Mouse (Mus musculus) myocyte (in vitro differentiated cells): ENCODE measurements around the gene Syngr1. TPM values are rescaled to one million over a fixed set of nuclear protein-coding genes. Genes with fewer than 3 reads are reported as not detected.

ENCODE experiments used
- H3K27me3 ChIP-seq: one replicate; pipeline ENCODE4 v1.6.1; 2011; ENCODE audit not compliant: control insufficient read depth, insufficient read depth, insufficient read length
- H3K36me3 ChIP-seq: one replicate; pipeline ENCODE4 v1.6.1; 2011; ENCODE audit not compliant: control insufficient read depth, insufficient read depth
- H3K4me2 ChIP-seq: one replicate; pipeline ENCODE4 v1.6.1; 2011; ENCODE audit warnings: low read depth, control low read depth
- H3K4me3 ChIP-seq: one replicate; pipeline ENCODE4 v1.5.1; 2011; ENCODE audit warnings: mild to moderate bottlenecking, control low read depth, moderate library complexity
- H3K79me2 ChIP-seq: one replicate; pipeline ENCODE4 v1.6.1; 2011; ENCODE audit not compliant: control insufficient read depth, insufficient read depth
- H3ac ChIP-seq: one replicate; pipeline ENCODE4 v1.6.1; 2011; ENCODE audit not compliant: control insufficient read depth, insufficient read length
- CEBPB ChIP-seq: IDR thresholded peaks from 2 replicates; pipeline ENCODE4 v1.6.1; 2011; ENCODE audit warnings: mild to moderate bottlenecking, moderate library complexity; ENCODE audit not compliant: poor library complexity, insufficient read depth, severe bottlenecking
- E2F4 ChIP-seq: IDR thresholded peaks from one replicate; pipeline ENCODE4 v1.6.1; 2011; ENCODE audit warnings: mild to moderate bottlenecking, control low read depth, moderate library complexity; ENCODE audit not compliant: insufficient read depth
- MAX ChIP-seq: IDR thresholded peaks from one replicate; pipeline ENCODE4 v1.6.1; 2011; ENCODE audit warnings: low read depth, mild to moderate bottlenecking, control low read depth
- MYOD1 ChIP-seq, 3 experiments: IDR thresholded peaks; one replicate each; pipeline ENCODE4 v1.6.1; 2011; ENCODE audit warnings: control low read depth in 2 of 3, low read depth in 2 of 3, mild to moderate bottlenecking in 2 of 3, moderate library complexity in 1 of 3; ENCODE audit not compliant: insufficient read length in 2 of 3, control insufficient read depth in 1 of 3
- MYOG ChIP-seq, 3 experiments: IDR thresholded peaks; one replicate each; pipeline ENCODE4 v1.6.1; 2011; ENCODE audit warnings: control low read depth in 2 of 3, low read depth in 2 of 3, mild to moderate bottlenecking in 2 of 3; ENCODE audit not compliant: insufficient read length in 2 of 3, control insufficient read depth in 1 of 3, insufficient read depth in 1 of 3
- POLR2A ChIP-seq: IDR thresholded peaks from one replicate; pipeline ENCODE4 v1.6.1; 2011; ENCODE audit warnings: low read depth, mild to moderate bottlenecking, control low read depth, moderate library complexity; ENCODE audit not compliant: insufficient read length
- POLR2AphosphoS2 ChIP-seq: IDR thresholded peaks from one replicate; pipeline ENCODE4 v1.6.1; 2011; ENCODE audit warnings: low read depth, control low read depth; ENCODE audit not compliant: insufficient read length
- REST ChIP-seq: IDR thresholded peaks from one replicate; pipeline ENCODE4 v1.6.1; 2011; ENCODE audit warnings: mild to moderate bottlenecking, control low read depth, moderate library complexity; ENCODE audit not compliant: insufficient read depth, insufficient read length
- SRF ChIP-seq: IDR thresholded peaks from one replicate; pipeline ENCODE4 v1.6.1; 2011; ENCODE audit warnings: low read depth; ENCODE audit not compliant: control insufficient read depth, insufficient read length
- TCF12 ChIP-seq: IDR thresholded peaks from one replicate; pipeline ENCODE4 v1.6.1; 2011; ENCODE audit warnings: mild to moderate bottlenecking, control low read depth; ENCODE audit not compliant: poor library complexity, insufficient read depth, severe bottlenecking
- TCF3 ChIP-seq: IDR thresholded peaks from one replicate; pipeline ENCODE4 v1.6.1; 2011; ENCODE audit warnings: low read depth, control low read depth; ENCODE audit not compliant: insufficient read length
- USF1 ChIP-seq: IDR thresholded peaks from one replicate; pipeline ENCODE4 v1.6.1; 2011; ENCODE audit warnings: low read depth, mild to moderate bottlenecking, control low read depth, moderate library complexity
- polyA plus RNA-seq: library from polyadenylated mRNA; unstranded; fragments of >200 nt; fragmentation: generic; extraction: Trizol; gene quantifications from one replicate; pipeline ENCODE4 v1.2.1, GENCODE M21; 2012; ENCODE audit warnings: missing spikeins

Syngr1 gene
- polyA plus RNA-seq, 1 experiment, result 54.7 TPM

DNA sequence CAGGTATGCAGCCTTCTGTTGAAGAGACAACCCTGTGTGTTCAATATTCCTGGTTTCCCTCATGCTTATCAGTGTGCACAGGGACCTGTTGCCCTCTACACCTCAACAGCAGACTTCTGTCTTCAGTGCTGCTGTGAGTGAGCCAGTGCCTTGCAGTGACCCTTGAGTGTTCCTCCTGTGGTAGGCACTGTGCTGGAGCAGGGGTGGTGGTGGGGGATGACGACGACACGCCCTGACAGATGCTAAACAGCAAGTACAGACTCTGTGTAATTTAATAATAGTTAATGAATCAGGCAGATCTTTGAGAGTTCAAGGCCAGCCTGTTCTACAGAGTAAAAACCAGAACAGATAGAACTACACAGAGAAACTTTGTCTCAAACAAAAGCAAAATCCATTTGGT lies 45.5 kb downstream of the Syngr1 start:
- Histone ChIP-seq H3ac (no peak overlapping the region), H3K27me3 (no peaks in the 10 kb centered on the region), H3K4me2 (peak overlapping the region; percentile 55), H3K79me2 (peaks cover 82% of the 10 kb centered on the region), H3K36me3 (peaks cover 17% of the 10 kb centered on the region), H3K4me3 (no peak overlapping the region)
- peak; percentile 17 for TF ChIP-seq POLR2A
- TF ChIP-seq E2F4, result no peak
- TF ChIP-seq USF1, result no peak
- TF ChIP-seq SRF, result no peak
- TF ChIP-seq POLR2AphosphoS2, result no peak
- no peak for TF ChIP-seq REST
- TF ChIP-seq MAX, result no peak
- peak; percentile 6 to 54 (median 34) for TF ChIP-seq MYOG (IDR thresholded peaks at IDR 0.05; ENCODE audit: control insufficient read depth in 1 of 3, insufficient read depth in 1 of 3, insufficient read length in 2 of 3, low read depth in 2 of 3)
- no peak for TF ChIP-seq TCF12
- peak in 2 of 3 experiments; percentile 32 to 70 for TF ChIP-seq MYOD1 (IDR thresholded peaks at IDR 0.05; ENCODE audit: control insufficient read depth in 1 of 3, insufficient read length in 2 of 3, low read depth in 2 of 3)
- no peak for TF ChIP-seq TCF3
- TF ChIP-seq CEBPB, result 0 out of 2 replicates have a peak, but pooled peaks have one; percentile 0

DNA sequence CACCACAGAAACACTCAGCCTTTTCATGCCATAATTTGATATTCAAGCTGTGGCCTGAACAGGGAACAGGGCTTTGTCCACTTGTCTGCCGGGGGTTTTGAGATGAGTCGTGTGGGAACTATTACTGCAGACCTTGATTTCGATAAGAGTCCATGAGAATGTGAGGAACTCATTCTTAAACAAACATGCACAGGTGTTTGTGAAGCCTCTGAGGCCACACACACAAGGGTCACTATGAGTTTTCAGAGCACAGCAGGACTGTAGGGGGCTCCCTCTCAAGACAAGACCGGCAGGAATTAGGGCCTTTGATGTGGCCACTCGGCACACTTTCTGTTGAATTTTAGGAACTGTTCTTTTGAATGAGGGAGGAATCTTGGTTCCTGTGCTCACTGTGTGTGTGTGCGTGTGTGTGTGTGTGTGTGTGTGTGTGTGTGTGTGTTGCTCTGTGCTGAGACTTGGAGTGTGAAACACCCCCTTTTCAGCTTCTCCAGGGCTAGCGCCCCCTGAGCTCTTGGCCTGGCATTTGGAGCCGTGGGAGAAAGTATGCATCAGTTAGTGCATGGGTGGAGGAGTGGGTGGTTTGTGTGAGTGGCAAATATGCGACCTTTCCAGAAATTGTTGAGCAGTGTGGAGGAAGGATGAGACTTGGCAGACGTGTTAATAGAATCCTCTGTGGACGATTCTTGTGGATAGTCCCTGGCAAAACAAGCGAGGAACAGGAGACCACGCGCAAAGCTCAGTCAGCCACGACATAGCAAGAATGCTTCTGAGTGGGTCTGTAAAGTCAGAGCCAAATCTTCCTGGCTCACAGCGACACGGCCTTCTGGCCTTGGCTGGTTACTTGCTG lies 47.0 kb downstream of the Syngr1 start:
- Histone ChIP-seq H3K4me2 (peak overlapping the region; percentile 58), H3K36me3 (peaks cover 31% of the 10 kb centered on the region), H3K79me2 (peaks cover 97% of the 10 kb centered on the region), H3K4me3 (no peak overlapping the region), H3K27me3 (no peaks in the 10 kb centered on the region), H3ac (no peak overlapping the region)
- TF ChIP-seq E2F4, result no peak
- TF ChIP-seq CEBPB, result 0 out of 2 replicates have a peak, but pooled peaks have one; percentile 1
- TF ChIP-seq TCF12, result peak; percentile 12
- TF ChIP-seq MYOG (IDR thresholded peaks at IDR 0.05; ENCODE audit: control insufficient read depth in 1 of 3, insufficient read depth in 1 of 3, insufficient read length in 2 of 3, low read depth in 2 of 3), result peak in 1 of 3 experiments; percentile 19
- peak in 2 of 3 experiments; percentile 68 to 73 for TF ChIP-seq MYOD1 (IDR thresholded peaks at IDR 0.05; ENCODE audit: control insufficient read depth in 1 of 3, insufficient read length in 2 of 3, low read depth in 2 of 3)

DNA sequence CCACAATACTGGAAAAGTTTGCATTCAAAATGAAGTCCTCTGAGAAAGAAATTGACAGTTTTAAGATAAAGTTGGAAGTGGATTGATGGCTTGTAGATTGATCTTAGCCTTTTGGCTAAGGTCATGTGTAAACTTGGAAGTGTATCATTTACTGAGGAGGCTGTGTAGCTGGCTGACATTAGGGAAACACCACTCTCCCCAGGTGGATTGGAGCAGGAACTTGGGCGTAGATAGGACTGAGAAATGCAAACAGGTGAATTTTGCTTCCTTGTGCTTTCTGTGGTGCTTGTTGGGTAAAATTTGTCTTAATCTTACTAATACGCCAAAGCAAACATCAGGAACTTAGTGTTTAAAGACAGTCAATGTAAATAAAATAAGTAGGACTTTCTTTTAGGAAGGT lies 49.2 kb downstream of the Syngr1 start:
- H3ac ChIP-seq, result no peak overlapping the region
- no peaks in the 10 kb centered on the region for H3K27me3 ChIP-seq
- TF ChIP-seq MAX (no peak), POLR2A (no peak), TCF12 (no peak), TCF3 (no peak), USF1 (no peak), E2F4 (no peak), CEBPB (no peak), MYOD1 (IDR thresholded peaks at IDR 0.05; ENCODE audit: control insufficient read depth in 1 of 3, insufficient read length in 2 of 3, low read depth in 2 of 3) (no peak), SRF (no peak), REST (no peak), MYOG (IDR thresholded peaks at IDR 0.05; ENCODE audit: control insufficient read depth in 1 of 3, insufficient read depth in 1 of 3, insufficient read length in 2 of 3, low read depth in 2 of 3) (no peak), POLR2AphosphoS2 (no peak)
- H3K36me3 ChIP-seq, result peaks cover 47% of the 10 kb centered on the region
- peaks cover 93% of the 10 kb centered on the region for H3K79me2 ChIP-seq
- no peak overlapping the region for H3K4me3 ChIP-seq
- H3K4me2 ChIP-seq, result no peak overlapping the region

DNA sequence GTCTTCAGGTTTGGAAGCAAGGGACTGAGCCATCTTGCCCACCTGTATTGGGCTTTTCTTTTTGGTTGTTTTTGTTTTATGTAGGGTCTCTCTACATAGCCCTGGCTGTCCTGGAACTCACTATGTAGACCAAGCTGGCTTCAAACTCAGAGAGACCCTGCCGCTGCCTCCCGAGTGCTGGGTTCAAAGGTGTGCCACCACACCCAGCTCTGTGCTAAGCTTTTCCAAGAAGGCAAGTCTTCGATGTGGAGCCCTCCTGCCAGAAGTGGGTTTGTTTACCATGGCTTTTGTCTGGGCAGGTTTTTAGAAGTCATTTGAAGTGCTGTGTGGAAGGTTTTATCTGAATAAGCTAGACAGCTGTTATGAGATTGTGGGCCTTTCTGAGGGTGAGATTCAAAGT lies 49.7 kb downstream of the Syngr1 start:
- TF ChIP-seq POLR2AphosphoS2 (no peak), CEBPB (no peak), TCF12 (no peak), REST (no peak), MAX (no peak), MYOD1 (IDR thresholded peaks at IDR 0.05; ENCODE audit: control insufficient read depth in 1 of 3, insufficient read length in 2 of 3, low read depth in 2 of 3) (no peak), MYOG (IDR thresholded peaks at IDR 0.05; ENCODE audit: control insufficient read depth in 1 of 3, insufficient read depth in 1 of 3, insufficient read length in 2 of 3, low read depth in 2 of 3) (no peak), POLR2A (no peak), SRF (no peak), TCF3 (no peak), E2F4 (no peak), USF1 (no peak)
- Histone ChIP-seq H3ac (no peak overlapping the region), H3K36me3 (peaks cover 47% of the 10 kb centered on the region), H3K79me2 (peaks cover 88% of the 10 kb centered on the region), H3K4me3 (no peak overlapping the region), H3K4me2 (no peak overlapping the region), H3K27me3 (no peaks in the 10 kb centered on the region)

DNA sequence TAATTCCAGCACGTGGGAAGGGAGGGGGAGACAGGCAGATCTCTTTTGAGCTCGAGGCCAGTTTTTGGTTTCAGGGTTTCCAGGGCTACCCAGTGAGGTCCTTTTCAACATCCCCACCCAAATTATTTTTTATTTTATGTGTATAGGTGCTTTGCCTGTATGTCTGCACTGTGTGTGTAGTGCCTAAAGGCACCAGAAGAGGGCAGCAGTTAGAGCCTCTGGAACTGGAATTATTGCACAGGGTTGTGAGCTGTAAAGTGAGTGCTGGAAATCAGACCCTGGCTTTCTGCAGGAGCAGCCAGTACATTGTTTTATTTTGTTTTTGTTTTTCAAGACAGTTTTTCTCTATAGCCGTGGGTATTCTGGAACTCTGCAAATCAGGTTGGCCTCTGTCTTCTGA lies 51.0 kb downstream of the Syngr1 start:
- Histone ChIP-seq H3K4me3 (no peak overlapping the region), H3K27me3 (no peaks in the 10 kb centered on the region), H3K4me2 (no peak overlapping the region), H3K79me2 (peaks cover 75% of the 10 kb centered on the region), H3K36me3 (peaks cover 47% of the 10 kb centered on the region), H3ac (no peak overlapping the region)
- TF ChIP-seq MYOD1 (IDR thresholded peaks at IDR 0.05; ENCODE audit: control insufficient read depth in 1 of 3, insufficient read length in 2 of 3, low read depth in 2 of 3) (no peak), POLR2AphosphoS2 (no peak), POLR2A (no peak), TCF12 (no peak), MYOG (IDR thresholded peaks at IDR 0.05; ENCODE audit: control insufficient read depth in 1 of 3, insufficient read depth in 1 of 3, insufficient read length in 2 of 3, low read depth in 2 of 3) (no peak), MAX (no peak), REST (no peak), TCF3 (no peak), E2F4 (no peak), SRF (no peak), CEBPB (no peak), USF1 (no peak)
